Mouse (Mus musculus) small intestine, adult 2 months (tissue): ENCODE data around the gene Rnf185. TPM values are rescaled to one million over a fixed set of nuclear protein-coding genes. Genes with fewer than 3 reads are reported as not detected.

Experiments
- H3K27ac ChIP-seq: fragments of 200-500 bp; 2 replicates; pipeline ENCODE4 v1.5.1; 2012; ENCODE audit warnings: low read depth, low read length, control low read depth, inconsistent platforms; ENCODE audit not compliant: insufficient read depth
- H3K27me3 ChIP-seq: fragments of 200-500 bp; 2 replicates; pipeline ENCODE4 v1.6.1; 2012; ENCODE audit warnings: mild to moderate bottlenecking, moderate library complexity, low read length, inconsistent platforms; ENCODE audit not compliant: control insufficient read depth, insufficient read depth
- H3K36me3 ChIP-seq: fragments of 200-500 bp; 2 replicates; pipeline ENCODE4 v1.6.1; 2012; ENCODE audit warnings: mild to moderate bottlenecking, low read length, control low read depth, inconsistent platforms; ENCODE audit not compliant: control insufficient read depth, insufficient read depth
- H3K4me1 ChIP-seq: fragments of 200-500 bp; 2 replicates; pipeline ENCODE4 v1.6.1; 2012; ENCODE audit warnings: low read length, inconsistent platforms, mixed read lengths; ENCODE audit not compliant: control insufficient read depth, insufficient read depth, insufficient read length
- H3K4me3 ChIP-seq: fragments of 200-500 bp; 2 replicates; pipeline ENCODE4 v1.5.1; 2012; ENCODE audit warnings: low read depth, mild to moderate bottlenecking, control low read depth, inconsistent platforms, low read length, moderate library complexity
- CTCF ChIP-seq: fragments of 200-500 bp; IDR thresholded peaks from 2 replicates; pipeline ENCODE4 v1.5.1; 2012; ENCODE audit warnings: low read depth, mild to moderate bottlenecking, control low read depth, inconsistent platforms, low read length, moderate library complexity, mixed read lengths; ENCODE audit not compliant: insufficient replicate concordance, insufficient read length; ENCODE audit errors: extremely low read depth
- POLR2A ChIP-seq: fragments of 200-500 bp; IDR thresholded peaks from 2 replicates; pipeline ENCODE4 v1.6.1; 2012; ENCODE audit warnings: low read depth, mild to moderate bottlenecking, control low read depth, inconsistent platforms, low read length, moderate library complexity
- WGBS: fragments of 180-500 bp; shearing (Covaris S2); methylation state at CpG from one replicate; pipeline ENCODE4 v1.1.7; 2018; 5-methylcytosine and 5-hydroxymethylcytosine counted together
- polyA plus RNA-seq: library from polyadenylated mRNA; depleted of rRNA; stranded (reverse); fragments of >200 nt; gene quantifications from 2 replicates; pipeline ENCODE4 v1.2.3, GENCODE M21; 2012; rRNA removed

Gene Rnf185
- polyA plus RNA-seq, 1 experiment = 29.8 TPM

DNA sequence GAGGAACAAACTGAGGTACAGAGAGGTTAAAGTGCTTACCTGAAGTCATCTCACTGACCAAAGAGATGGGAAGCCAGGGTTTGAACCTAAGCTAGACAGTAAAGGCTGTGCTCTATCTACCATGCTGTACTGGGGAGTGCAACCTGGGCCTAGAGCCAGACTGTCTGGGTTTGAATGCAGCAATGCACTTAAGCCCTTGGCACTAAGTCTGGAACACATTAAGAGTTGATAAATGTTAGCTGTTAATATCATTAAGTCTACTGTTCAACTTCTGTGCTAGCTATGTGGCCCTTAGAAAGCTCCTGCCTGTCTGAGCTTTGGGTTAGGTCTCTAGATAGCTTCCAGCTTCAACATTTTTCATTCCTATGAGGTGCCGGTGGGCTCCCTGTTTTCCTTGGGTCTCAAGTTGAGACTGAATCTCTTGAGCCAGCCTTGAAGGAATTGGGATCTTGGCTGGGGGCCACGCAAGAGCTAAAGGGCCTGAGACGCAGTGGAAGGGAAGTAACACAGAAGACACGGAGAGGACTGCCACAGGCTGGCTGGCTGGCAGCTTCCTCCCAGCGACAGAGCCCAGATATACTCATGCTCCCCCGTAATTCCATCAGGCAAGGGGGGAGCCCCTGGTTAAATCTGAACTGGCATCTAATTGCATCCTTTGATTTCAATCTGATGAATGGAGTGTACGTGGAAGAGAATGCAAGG is 78.4 kb downstream of the Rnf185 start:
- Histone ChIP-seq H3K36me3 (peaks cover 7% of the 10 kb centered on the region), H3K4me3 (no peak overlapping the region), H3K4me1 (peaks cover 3% of the 10 kb centered on the region), H3K27ac (no peak overlapping the region), H3K27me3 (no peaks in the 10 kb centered on the region)
- TF ChIP-seq CTCF (no peak), POLR2A (no peak)
- WGBS = 60% methylated on average over 7 of the region's 7 CpGs

DNA sequence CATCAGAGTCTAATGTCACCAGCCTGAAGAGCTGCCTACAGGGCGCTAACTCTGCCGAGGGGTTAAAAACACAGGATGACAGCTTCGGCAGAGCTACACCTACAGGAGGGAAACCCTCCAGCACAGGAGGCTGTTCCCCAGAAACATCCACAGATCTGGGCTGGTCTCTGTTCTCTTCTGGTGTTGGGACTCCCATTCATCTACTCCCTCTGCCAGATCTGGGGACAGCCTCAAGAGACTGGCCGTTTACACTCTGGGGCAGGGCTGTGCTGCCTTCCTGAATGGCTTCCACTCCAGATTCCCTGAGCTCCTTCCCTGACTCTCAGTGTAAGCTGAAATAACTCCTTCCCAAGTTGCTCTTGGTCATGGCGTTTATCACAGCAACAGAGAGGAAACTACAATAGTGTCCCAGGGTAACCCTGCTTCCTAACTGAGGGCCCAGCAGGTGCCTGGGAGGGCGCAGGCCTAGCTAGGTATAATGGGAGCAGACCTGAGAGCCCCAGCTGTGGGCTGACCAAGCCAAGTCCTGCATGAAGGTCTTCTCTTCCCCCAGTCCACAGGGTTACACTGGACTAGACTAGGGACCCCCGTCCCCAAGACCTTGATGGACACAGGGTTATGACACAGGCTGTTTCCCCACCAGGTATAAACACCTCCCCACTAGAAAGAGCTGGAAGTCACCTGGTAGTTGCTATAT is 80.4 kb downstream of the Rnf185 start:
- Histone ChIP-seq H3K4me3 (peak overlapping the region; percentile 45), H3K4me1 (peaks cover 3% of the 10 kb centered on the region), H3K36me3 (peaks cover 7% of the 10 kb centered on the region), H3K27me3 (no peaks in the 10 kb centered on the region), H3K27ac (no peak overlapping the region)
- WGBS = 39% methylated on average over 7 of the region's 7 CpGs
- TF ChIP-seq CTCF = no peak
- TF ChIP-seq POLR2A = no peak

DNA sequence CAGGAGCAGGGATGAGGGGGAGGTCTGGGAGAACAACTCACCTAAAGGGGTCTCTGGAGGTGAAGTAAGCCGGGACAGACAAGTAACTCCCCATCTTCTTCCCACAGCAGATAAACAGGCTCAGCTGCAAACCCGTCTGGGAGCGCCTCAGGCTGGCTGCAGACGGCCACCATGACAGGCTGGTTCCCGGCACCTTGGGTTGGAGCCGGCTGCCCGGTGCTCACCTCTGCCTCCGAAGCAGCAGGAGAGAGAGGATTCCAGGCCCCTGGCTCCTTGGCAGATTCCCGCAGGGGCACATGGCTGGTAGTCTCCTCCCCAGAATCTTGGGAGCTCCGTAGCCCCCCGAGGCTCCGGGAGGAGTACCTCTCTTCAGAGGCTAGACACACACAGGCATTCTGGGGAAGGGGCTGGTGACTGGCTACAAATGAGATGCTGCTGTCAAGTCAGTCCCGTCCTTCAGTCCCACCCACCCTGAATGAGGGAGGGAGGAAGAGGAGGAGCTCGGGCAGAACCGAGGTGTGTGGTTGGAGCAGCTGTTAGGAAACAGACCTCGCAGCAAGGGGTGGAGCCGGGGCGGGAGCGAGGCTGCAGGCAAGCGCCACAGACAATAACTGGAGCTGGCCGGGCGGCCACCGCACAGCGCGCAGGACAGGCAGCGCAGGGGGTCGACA is 81.1 kb downstream of the Rnf185 start:
- TF ChIP-seq CTCF (no peak), POLR2A (no peak)
- no peak overlapping the region for H3K27ac ChIP-seq
- peaks cover 3% of the 10 kb centered on the region for H3K4me1 ChIP-seq
- H3K36me3 ChIP-seq = peaks cover 7% of the 10 kb centered on the region
- peak overlapping the region; percentile 45 for H3K4me3 ChIP-seq
- 43% methylated on average over 27 of the region's 27 CpGs for WGBS
- no peaks in the 10 kb centered on the region for H3K27me3 ChIP-seq

DNA sequence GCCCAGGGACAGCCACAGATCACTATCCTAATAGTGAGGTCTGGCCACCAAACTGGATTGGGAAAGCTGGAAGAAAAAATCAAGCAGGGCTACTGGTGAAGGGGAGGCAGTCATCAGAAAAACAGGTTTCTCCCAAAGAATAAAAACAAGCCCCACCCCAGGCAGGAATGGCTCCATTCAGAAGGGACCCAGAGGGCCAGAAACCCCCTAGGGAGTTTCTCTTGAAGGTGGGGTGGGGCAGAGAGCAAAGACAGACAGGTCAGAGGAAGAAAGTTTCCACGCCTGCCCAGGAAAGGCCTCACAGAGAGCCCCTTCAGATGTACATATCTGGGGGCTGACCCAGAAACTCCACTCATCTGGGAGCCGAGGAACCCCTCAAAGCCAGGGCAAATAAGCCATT is 82.0 kb downstream of the Rnf185 start:
- WGBS = 72% methylated on average over 2 of the region's 2 CpGs

DNA sequence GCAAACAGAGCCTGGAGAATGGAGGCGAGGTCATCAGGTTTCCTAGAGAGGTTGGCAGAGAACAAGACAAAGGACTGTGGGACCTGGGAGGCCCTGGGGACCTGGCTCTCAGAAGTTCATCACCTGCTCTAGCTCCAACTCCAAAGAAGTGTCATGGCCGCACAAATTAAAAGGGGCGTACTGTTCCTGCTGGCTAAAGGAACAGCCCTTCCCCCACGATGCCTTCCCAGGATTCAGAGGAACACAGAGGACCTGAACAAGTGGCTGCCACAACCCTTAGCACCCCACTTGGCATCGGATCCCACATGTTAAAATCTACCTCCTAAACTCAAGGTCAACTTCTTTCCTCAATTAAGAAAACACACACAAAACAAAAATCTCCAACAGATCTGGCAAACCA is 82.7 kb downstream of the Rnf185 start:
- Histone ChIP-seq H3K27ac (no peak overlapping the region), H3K27me3 (no peaks in the 10 kb centered on the region), H3K36me3 (peaks cover 3% of the 10 kb centered on the region), H3K4me1 (peaks cover 3% of the 10 kb centered on the region), H3K4me3 (no peak overlapping the region)
- no peak for TF ChIP-seq POLR2A
- TF ChIP-seq CTCF = no peak
- WGBS = 60% methylated on average over 5 of the region's 5 CpGs

More for the DNA sequence above, 82.0 kb downstream of the Rnf185 start:
- Histone ChIP-seq H3K27me3 (no peaks in the 10 kb centered on the region), H3K4me1 (peaks cover 3% of the 10 kb centered on the region), H3K36me3 (peaks cover 7% of the 10 kb centered on the region), H3K27ac (no peak overlapping the region), H3K4me3 (no peak overlapping the region)
- TF ChIP-seq POLR2A (no peak), CTCF (no peak)

DNA sequence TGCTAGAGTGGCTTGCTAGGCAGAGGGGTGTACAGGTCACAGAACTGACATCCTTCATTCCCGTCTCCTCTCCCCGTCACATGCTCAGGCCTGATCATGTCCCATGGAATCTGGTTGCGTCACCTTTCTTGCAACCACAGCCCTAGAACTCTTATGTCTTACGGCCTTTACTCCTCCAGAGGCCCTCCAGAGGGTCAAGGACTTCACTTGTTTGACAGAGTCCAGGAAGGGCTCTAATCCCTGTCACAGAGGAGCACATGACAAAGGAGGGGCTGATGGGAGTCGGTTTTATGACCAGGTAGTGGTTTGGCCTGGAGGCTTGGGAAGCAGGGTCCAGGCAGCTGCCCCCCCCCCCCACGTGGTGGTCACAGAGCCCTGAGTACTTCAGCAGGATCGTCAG is 83.2 kb downstream of the Rnf185 start:
- TF ChIP-seq CTCF (no peak), POLR2A (no peak)
- WGBS = 56% methylated on average over 7 of the region's 7 CpGs
- Histone ChIP-seq H3K4me3 (no peak overlapping the region), H3K4me1 (peaks cover 3% of the 10 kb centered on the region), H3K36me3 (peaks cover 3% of the 10 kb centered on the region), H3K27ac (no peak overlapping the region), H3K27me3 (no peaks in the 10 kb centered on the region)

DNA sequence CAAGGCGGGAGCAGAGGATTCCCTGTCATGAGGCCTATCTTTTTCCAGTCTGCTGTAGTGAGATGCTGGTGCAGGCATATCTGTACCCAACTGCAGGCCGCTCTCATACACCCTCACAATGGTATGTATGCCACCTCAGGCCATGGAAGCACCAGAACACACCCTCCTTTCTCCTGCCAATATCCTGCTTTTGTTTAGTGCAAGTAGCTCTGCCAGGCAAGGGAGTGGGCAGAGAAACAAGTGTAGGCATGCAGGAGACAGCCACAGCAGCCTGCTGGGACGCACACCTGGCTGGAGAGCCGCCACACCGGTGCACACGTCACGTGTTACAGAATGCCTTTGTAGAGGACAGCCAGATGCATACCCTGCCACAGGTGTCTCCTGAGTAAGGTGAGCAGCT is 85.8 kb downstream of the Rnf185 start:
- Histone ChIP-seq H3K4me3 (no peak overlapping the region), H3K4me1 (peaks cover 3% of the 10 kb centered on the region), H3K36me3 (peaks cover 10% of the 10 kb centered on the region), H3K27me3 (no peaks in the 10 kb centered on the region), H3K27ac (no peak overlapping the region)
- 85% methylated on average over 7 of the region's 7 CpGs for WGBS
- no peak for TF ChIP-seq CTCF
- TF ChIP-seq POLR2A = no peak

Other genes starting within 250 kb of the Rnf185 start
- gene Eif4enif1, start 250.0 kb downstream of the Rnf185 start, polyA plus RNA-seq = 19.4 and 33.4 TPM in 2 replicates
- gene Drg1, start 185.9 kb downstream of the Rnf185 start, polyA plus RNA-seq = 4.7 and 9.6 TPM in 2 replicates
- gene Patz1, start 163.5 kb downstream of the Rnf185 start, polyA plus RNA-seq = 7.8 and 15.1 TPM in 2 replicates
- 6.4 and 11.0 TPM in 2 replicates for gene Pik3ip1, start 122.0 kb downstream of the Rnf185 start, polyA plus RNA-seq
- 40.1 and 70.5 TPM in 2 replicates for gene Limk2, start 43.2 kb downstream of the Rnf185 start, polyA plus RNA-seq
- gene Pla2g3, start 35.9 kb upstream of the Rnf185 start, polyA plus RNA-seq = 0.18 and 0.48 TPM in 2 replicates
- 12.9 and 22.5 TPM in 2 replicates for gene Inpp5j, start 52.5 kb upstream of the Rnf185 start, polyA plus RNA-seq
- 107 and 174 TPM in 2 replicates for gene Selenom, start 62.3 kb upstream of the Rnf185 start, polyA plus RNA-seq
- gene Smtn, start 88.2 kb upstream of the Rnf185 start, polyA plus RNA-seq = 46.4 and 54.0 TPM in 2 replicates
- gene Morc2a, start 196.8 kb upstream of the Rnf185 start, polyA plus RNA-seq = 2.2 and 4.2 TPM in 2 replicates